Mouse (Mus musculus) ovary, postnatal 10 days (tissue): ENCODE results near the gene Mafg.
A peak's percentile ranks its signal among the peaks of the same experiment; 100 is the strongest.

Source experiments
- DNase-seq: peaks from one replicate; pipeline ENCODE4 v3.0.0; 2022; ENCODE audit warnings: low spot score

Mafg gene

DNA sequence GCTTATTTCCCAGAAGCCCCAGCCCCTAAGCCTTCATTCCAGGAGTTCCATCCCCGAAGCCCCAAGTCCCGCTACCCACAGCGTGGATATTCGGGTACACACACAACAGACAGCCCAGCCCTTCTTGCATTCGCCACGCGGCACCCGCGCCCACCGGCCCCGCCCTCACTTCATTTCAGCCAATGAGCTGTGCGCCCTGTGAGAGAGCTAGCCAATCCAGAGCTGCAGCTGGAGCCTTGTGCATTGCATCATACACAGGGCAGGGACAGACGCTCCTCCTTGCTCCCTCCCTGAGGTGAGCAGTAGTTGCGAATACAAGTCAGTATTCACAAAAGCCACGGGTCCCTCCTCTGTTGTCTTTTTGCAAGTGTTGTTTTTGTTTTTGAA lies 10.2 kb upstream of the Mafg start, which contains the start of gene Pycr1:
Pycr1 (minus strand) TSS at position 169 of the 387 bp plus-strand sequence.
- peak; percentile 90 for DNase-seq

DNA sequence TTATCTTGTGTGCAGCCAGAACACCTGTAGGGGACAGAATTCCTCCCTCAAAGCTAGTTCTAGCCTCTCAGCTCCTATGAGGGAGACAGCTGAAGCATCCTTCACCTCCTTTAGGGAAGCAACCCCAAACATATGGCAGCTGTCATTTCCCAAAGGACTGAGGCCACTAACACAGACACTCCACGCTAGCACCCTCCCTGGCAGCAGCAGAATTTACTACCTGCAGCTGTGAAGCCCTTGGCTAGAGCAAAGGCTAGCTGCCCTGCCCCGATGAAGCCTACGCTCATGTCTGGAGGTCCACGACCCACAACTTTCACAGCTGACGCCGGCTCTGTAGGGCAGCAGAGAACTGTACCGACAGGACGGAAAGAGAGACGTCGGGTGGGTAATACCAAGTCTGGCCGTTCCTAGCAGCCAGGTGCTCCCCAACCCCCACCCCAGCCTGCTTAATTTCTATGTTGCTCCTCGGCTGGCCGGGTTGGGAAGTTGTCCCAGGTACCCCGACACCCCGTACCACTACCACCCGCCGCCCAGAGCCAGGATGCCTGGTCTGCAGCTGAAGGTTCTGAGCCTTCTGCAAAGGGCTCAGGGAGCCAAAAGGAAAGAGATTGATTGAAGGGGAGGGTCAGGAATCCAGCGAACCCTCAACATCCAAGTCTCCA lies 9.7 kb upstream of the Mafg start:
- DNase-seq: no peak

DNA sequence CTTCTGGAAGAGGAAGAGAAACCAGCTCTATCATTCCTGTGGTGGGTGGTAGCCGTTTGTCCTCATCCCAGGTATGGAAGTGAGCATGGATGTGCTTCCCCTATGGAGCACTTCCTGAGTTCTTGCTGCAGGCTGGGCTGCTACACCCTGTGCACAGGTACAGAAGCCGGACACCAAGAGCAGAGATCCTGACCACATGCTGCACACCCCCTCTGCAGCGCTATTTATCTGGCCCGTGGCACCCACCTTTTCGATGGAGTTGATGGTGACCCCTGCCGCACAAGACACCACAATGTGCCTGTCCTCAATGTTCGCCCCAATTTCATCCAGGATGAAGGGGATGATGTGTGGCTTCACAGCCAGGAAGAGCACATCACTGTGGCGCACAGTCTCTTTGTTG lies 8.5 kb upstream of the Mafg start:
- DNase-seq: no peak

DNA sequence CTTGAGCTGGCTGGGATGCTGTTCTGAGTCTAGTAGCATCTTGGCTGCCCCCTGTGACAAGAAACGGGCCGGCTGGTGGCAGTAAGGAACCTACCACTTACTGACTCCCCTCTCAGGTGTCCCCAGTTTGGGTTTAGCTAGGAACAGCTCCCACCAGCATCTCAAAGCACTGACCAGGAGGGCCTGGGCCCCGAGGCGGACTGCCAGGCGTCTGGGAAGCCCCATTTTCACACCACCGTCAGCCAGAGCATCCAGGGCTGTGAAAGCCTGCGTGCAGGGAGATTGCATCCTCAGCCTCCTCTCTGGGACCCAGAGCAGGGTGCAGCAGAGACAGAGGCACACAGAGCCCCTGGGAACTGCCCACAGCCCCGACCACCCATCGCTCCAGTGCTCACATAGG lies 7.9 kb upstream of the Mafg start:
- DNase-seq: no peak

DNA sequence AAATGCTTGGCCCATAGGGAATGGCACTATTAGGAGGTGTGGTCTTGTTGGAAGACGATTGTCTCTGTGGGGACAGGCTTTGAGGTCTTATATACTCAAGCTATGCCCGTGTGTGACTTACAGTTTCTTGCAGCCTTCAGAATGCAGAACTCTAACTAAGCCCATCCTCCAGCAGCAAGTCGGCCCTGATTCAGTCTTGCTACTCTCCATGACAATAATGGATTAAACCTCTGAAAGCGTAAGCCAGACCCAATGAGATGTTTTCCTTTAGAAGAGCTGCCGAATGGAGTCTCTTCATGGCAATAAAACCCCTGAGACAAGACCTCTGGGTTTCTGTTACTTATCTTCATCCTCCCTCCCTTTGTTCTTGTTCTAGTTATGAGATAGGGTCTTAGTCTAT lies 1.4 kb upstream of the Mafg start:
- DNase-seq: no peak

DNA sequence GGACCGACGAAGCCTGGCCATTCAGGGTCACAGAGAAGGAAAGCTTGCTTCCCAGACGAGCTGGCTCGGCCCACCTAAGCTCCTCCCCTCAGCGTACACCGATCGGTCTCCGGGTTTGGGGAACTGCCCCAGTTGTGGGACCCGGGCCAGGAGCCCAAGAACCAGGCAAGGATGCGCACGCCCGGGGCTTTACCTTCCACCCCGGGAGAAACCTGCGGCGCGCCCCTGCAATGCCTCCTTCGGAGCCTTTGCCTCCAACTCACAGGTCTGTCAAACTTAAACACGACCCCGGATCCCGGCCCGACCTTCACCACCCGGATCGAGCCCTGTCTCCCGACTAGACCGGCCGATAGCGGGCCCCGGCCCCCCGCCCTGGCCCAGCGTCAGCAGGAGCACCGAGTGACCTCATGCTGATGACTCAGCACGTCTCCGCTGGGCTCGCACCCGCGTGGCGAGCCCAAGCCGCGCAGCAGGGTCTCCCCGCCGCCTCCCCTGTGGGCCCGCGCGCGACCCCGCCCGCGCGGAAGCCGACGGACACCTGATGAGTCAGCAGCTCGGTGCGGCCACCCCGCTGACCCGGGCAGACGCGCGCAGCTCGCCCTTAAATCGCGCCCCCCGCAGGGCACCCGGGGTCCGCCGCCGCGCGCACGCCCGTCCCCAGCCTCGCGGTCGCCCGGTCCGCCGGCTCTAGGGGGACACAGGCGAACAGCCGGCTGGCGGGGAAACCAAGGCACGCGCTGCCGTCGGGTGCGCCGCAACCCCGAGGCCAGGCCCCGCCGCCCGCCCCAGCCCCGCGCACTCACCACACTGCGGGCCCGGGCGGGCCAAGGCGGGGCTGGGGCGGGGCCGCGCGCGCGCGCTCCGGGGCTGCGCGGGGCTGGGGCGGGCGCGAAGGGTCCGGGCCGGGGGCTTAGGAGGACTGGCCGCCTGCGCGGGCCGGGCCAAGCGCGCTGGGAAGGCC lies 561 bp downstream of the Mafg start:
- DNase-seq: peak; percentile 60

DNA sequence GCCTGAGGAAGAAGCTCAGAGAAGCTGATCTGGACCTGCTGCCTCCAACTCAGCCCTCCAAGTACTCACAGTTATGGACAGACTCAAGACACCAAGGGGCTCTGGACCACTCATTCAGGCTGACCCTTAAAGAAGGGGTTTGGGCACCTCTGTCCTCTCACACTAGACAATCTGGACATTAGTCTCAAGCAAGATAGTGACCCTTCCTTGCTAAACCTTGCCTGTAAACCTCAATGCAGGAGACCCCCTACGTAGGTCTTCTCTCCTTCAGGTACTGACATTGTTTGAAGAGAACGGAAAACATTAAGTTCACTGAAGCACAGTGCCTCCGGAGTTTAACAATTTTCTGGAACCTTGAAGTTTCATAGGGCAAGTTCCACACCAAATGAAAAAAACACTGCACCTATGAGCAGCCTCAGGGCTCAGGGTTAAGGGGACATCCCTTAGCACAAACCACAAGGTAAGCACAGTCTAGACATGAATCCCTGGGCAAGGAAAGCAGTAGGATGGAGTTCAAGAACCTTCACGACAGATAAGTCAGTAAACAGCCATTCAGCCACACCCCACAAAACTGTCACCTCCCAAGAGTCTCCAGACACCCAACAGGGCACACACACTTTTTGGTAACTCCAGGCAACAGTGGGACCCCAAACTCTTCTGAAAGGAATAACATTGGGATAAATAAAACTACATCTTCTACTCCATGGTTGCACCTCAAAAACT lies 1.5 kb downstream of the Mafg start:
- no peak for DNase-seq

DNA sequence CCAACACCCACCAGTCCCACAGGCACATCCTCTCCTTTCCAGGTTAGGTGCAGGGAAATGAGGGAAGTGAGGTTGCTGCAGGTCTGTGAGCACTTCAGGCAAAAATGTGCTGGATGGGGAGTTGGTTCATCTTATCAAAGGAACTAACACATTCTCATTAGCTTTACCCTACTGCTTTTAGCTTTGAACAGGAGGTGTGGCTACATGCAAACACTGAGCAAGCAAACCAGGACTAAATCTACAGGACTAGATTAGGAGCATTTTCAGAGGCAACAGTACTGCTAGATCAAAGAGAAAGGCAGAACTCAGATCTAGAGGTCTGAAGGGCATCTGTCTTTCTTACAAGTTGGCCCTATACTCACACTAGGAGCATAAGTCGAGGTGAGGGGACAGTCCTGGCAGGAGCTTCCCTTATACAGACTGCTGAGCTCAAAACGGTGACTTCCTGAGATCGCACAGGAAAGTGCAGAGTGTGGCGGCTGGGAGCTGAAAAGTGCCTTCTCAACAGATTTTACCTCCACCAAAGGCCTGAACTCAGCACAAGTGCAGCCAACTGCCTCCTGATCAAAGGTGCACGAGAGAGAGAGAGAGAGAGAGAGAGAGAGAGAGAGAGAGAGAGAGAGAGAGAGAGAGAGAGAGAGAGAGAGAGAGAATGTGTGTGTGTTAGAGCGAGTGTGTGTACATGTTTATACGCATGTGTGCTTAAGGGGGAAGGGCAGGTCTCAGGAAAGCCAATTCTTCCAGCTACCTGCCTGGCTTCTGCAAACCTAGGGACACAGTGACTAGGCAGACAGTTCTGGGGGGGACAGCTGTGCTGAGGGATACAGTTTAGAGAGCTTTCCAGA lies 2.3 kb downstream of the Mafg start:
- no peak for DNase-seq

DNA sequence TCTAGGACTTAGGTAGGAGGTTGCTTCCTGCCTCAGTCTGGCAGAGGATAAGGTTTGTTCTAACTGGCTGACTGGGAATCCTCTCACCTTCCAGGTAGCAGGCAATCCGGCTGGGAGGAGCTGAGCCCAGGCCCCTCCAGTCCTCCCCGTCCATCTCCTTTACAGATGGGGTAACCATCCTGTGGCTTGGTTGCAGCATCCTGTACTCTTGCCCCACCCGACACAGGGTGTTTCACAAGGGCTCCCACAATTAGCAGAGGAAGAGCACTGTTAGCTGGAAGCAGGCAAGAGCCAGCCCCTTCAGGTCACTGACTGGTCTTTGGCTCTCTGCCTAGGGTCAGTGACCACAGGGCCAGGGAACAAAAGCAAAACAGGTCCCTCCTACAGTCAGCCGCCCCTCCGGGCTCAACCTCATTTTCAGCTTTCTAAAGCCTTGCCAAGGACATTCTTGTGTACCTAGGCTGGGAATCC lies 3.0 kb downstream of the Mafg start:
- DNase-seq: no peak

DNA sequence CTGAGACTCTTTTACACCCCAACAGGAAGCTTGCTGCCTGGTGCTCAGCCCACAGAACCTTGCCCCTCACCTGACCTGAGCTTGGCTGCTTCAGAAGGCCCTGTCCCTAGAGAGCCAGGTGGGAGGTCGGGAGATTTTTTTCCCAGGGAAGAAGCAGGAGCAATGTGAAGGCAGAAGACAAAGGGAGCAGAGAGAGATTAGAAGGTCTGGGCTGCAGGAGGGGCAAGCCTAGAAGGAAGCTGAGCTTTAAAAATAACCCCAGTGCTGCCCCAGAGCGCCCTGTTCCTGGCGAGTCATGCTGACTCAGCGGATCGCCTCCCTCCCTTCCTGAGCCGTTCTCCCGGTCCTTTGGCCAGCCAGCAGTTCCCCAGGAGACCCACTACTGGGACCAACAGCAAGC lies 3.5 kb downstream of the Mafg start:
- DNase-seq: no peak

DNA sequence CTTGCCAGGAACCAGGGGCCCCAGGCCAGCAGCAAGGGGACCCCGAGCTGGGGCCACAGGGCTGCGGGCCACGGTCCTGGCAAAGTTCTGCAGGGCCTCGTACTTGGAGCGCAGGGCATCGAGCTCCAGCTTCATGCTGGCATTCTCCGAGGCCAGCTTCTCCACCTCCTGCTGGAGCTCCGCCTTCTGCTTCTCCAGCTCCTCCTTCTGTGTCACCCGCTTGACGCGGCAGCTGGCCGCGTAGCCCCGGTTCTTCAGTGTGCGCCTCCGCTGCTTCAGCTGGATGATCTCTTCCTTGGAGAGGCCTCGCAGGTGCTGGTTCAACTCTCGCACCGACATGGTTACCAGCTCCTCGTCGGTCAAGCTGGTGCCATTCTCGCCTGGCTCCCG lies 4.1 kb downstream of the Mafg start:
- DNase-seq: no peak

DNA sequence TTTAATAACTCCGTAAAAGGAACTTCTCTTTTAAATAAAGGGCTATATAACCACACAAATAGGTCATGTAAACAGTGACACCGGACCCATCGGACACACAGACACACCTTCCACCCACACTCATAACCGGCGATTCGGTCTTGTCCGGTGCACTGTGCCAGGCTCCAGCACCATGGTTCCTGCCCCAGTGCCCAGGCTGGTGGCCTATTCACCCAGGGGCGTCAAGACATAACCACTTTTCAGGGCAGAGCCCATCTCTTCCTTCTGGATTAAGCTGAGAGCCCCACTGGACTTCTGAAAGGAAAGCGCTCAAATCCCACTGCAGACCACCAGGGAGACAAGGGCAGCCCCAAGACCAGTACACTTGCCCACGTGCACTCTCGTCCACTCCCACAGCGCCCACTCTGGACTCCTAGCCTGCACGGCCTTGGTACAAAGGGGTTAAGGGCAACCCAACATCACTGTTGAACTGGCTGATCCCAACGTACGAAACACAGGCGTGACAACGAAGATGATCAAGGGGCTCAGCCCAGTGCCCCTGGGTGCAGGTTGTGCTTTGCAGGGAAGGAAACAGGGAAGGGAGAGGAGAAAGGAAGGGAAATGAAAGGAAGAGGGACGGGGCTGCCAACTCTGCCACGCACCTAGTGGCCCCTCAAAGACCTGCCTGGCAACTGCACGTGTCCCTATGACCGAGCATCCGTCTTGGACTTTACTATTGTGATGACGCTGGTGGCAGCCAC lies 4.6 kb downstream of the Mafg start:
- DNase-seq: no peak

DNA sequence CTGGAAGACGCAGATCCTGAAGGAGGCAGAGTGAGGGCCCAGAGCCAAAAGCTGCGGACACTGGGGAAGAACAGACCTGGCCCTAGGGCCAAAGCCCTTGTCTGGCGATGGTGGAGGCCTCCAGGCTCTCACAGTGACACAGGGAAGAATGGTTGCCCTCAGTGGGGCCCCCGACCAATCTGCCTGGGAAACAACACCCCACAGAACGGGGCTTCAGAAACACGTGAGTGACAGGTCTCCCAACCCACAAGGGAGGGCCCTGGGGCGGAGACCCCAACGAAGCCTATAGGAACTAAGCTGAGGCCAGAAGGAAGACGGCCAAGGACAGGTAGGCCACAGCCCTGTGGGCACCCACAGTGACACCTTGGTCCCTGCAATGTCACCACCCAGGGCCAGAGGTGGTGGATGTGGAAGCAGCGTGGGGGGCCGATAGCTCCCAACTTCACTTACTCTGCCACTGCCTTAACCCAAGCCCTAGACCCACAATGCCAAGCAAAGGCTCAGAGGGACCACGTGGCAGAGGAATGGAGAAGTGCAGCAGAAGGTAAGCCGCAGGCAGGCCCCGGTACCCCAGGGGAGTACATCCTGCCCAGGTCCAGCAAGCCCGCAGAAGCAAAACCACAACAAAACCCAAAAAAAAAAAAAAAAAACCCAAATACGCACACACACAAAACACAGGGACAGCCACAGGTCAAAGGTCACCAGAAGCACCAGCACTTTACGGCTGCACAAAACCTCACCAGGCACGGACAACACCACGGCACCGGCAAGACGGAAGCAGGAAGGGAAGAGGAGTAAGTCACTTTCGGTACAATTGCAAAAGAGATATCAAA lies 5.7 kb downstream of the Mafg start:
- no peak for DNase-seq

DNA sequence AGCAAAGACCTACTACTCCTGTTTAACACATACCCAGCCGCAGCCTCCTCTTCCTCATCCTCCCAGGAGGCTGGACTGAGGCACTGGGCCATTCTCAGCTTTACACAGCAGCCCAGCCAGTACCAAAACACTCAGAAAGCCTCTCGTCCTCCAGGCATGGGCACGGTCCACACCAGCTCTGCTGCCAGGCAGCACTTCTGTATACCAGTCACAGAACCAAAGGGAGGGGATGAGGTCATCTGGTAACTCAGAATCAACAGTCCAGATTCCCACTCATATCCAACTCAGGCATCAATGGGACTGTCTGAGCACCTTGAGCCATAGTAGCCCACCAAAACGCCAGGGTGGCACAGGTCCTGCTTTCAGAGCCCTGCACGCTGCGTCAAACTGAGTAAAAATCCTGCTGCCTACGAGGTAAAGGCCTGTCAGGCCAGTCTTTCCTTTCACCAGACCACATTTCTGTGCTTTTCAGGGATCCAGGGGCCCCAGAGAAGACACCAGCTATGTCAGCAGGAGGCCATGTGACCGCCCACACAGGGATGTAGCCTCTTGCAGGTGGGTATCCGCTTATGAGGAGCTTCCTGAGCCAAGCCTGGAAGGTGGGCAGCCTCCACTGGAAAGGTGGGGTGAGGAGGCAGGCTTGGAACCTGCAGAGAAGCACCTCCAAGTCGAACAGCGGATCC lies 6.5 kb downstream of the Mafg start:
- no peak for DNase-seq

DNA sequence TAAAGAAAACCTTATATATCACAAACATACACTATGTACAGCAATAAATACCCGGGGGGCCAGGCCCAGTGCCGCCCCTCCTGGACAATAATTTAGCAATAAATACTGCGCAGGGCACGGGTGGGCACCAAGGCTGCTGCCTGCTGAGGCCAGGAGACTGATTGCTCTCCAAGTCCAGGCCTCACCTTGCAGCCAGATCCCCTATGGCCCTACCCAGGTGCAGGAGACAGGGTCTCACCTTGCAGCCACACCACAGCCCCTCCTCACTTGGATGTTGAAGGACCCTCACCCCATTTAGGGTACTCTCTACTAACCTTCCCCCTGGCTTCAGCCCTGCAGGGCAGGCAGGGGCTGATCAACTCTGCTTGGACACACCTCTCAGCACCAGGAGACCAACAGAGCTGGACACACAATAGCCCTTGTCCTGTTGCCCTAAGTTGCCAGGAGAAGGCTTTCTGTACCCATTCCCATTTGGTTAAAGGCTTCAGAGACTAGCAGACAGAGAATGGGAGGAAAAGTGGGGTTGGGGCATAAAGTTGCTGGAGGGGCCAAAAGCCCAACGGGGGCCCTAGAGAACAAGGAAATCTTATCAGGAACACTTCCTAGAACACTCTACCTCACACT lies 8.1 kb downstream of the Mafg start, which contains the start of gene Sirt7:
Sirt7 (minus strand) TSS at position 89 of the 624 bp plus-strand sequence.
- no peak for DNase-seq

DNA sequence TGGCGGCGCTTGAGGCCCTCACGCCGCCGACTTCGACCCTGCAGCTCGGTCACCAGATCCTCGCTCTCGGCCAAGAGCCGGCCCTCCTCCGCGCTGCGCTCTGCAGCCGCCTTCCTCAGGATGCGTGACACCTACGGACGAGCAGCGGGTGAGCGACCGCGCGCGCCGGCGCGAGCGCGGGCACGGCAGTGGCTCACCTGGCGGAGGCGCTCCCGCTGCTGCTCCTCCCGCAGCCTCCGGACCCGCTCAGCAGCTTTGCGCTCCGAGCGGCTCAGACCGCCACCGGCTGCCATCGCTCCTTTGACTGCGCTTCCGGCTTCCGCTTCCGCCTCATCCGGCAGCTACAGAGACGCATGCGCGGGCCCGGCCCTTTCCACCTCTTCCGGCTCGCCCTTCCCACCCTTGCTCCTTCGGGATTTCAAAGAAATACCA lies 8.7 kb downstream of the Mafg start:
- no peak for DNase-seq

DNA sequence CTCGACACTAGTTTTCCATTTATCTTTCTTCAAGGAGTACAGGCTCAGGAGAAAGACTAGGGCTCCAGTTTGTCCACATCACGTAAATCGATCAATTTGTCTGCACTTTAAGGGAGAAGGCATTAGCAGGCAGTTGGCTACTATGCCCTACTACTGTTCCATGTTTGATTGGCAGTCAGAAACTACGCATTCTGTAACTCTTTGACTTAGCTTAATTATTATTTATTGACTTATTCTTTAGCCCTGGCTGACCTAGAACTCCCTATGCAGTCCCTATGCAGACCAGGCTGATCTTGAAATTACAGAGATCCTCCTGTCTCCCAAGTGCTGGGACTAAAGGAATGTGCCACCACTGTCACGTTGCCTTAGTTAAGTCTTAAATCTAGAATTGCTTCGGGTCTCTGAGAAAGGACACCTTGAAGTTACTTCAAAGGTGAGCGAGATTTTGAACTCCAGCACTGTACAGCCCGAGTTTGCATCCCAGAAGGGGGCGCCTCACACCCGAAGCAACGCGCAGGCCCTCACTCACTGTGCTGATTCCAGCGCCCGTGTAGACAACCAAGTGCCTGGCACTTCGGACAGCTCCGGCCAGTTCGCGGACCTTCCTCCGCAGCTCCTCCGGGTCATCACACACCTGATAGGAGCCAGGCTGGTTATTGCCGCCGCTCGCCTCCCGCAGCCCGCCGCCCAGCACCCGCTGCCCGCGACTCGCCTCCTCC lies 9.3 kb downstream of the Mafg start:
- no peak for DNase-seq

DNA sequence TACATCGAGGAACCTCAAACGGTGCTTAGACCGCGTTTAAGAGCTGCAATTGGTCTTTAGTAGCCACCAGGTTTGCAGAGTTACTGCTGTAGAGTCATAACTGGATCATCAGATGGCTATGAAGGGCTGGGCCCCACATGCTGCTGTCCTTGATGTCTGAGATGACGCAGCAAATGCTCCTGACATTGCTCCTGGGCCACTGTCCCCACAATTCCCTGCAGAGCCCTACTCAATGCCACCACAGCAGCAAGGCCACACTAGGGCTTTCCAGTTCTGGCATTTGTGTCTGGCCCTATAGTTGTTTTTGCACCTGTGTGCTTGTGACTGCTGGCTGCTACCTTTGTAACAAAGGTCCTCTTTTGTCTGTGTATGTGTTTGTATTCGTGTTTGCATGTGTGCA lies 10.6 kb downstream of the Mafg start:
- DNase-seq: no peak
